Mouse (Mus musculus): ENCODE results near the gene Lypd5. TPM values are rescaled to one million over a fixed set of nuclear protein-coding genes. Genes with fewer than 3 reads are reported as not detected.

The Lypd5 gene
- polyA plus RNA-seq, 1 experiment from 2014 or later = not detected

Small RNA genes lying within 50 kb of the gene (microRNA-seq; reads per million reads assigned to microRNA genes)
- gene Gm27592 = not detected

Other genes with a start within 250 kb of the Lypd5 start
- 6.6 and 7.3 TPM in 2 replicates for gene Zfp112, start 236.9 kb upstream of the Lypd5 start, polyA plus RNA-seq (2016; fragmentation: Nextera tagmentation; extraction: Ambion mirVana)
- gene Zfp235, start 215.0 kb upstream of the Lypd5 start, polyA plus RNA-seq (2016; fragmentation: Nextera tagmentation; extraction: Ambion mirVana) = 14.9 and 18.5 TPM in 2 replicates
- 4.9 and 6.1 TPM in 2 replicates for gene Zfp114, start 174.1 kb upstream of the Lypd5 start, polyA plus RNA-seq (2016; fragmentation: Nextera tagmentation; extraction: Ambion mirVana)
- gene Zfp111, start 137.8 kb upstream of the Lypd5 start, polyA plus RNA-seq (2016; fragmentation: Nextera tagmentation; extraction: Ambion mirVana) = 8.2 and 8.8 TPM in 2 replicates
- 4.3 and 4.4 TPM in 2 replicates for gene Zfp109, start 111.6 kb upstream of the Lypd5 start, polyA plus RNA-seq (2016; fragmentation: Nextera tagmentation; extraction: Ambion mirVana)
- gene Zfp108, start 94.4 kb upstream of the Lypd5 start, polyA plus RNA-seq (2016; fragmentation: Nextera tagmentation; extraction: Ambion mirVana) = 3.3 and 3.7 TPM in 2 replicates
- 7.1 and 7.2 TPM in 2 replicates for gene Zfp93, start 78.8 kb upstream of the Lypd5 start, polyA plus RNA-seq (2016; fragmentation: Nextera tagmentation; extraction: Ambion mirVana)
- gene Zfp61, start 48.0 kb upstream of the Lypd5 start, polyA plus RNA-seq (2016; fragmentation: Nextera tagmentation; extraction: Ambion mirVana) = 41.3 and 43.7 TPM in 2 replicates
- 16.3 and 18.4 TPM in 2 replicates for gene Zfp94, start 32.5 kb upstream of the Lypd5 start, polyA plus RNA-seq (2016; fragmentation: Nextera tagmentation; extraction: Ambion mirVana)
- gene Tescl, start 15.3 kb upstream of the Lypd5 start, polyA plus RNA-seq (2016; fragmentation: Nextera tagmentation; extraction: Ambion mirVana) = not detected in 2 replicates
- gene Kcnn4, start 21.1 kb downstream of the Lypd5 start, polyA plus RNA-seq (2016; fragmentation: Nextera tagmentation; extraction: Ambion mirVana) = 1.7 and 2.3 TPM in 2 replicates
- 29.7 and 30.6 TPM in 2 replicates for gene Smg9, start 50.4 kb downstream of the Lypd5 start, polyA plus RNA-seq (2016; fragmentation: Nextera tagmentation; extraction: Ambion mirVana)
- not detected in 2 replicates for gene Irgc1, start 103.1 kb downstream of the Lypd5 start, polyA plus RNA-seq (2016; fragmentation: Nextera tagmentation; extraction: Ambion mirVana)
- 1.7 and 2.0 TPM in 2 replicates for gene Plaur, start 113.3 kb downstream of the Lypd5 start, polyA plus RNA-seq (2016; fragmentation: Nextera tagmentation; extraction: Ambion mirVana)
- gene Cadm4, start 132.8 kb downstream of the Lypd5 start, polyA plus RNA-seq (2016; fragmentation: Nextera tagmentation; extraction: Ambion mirVana) = 42.8 and 60.0 TPM in 2 replicates
- 172 and 176 TPM in 2 replicates for gene Zfp428, start 157.8 kb downstream of the Lypd5 start, polyA plus RNA-seq (2016; fragmentation: Nextera tagmentation; extraction: Ambion mirVana)
- gene AC161166.1, start 163.3 kb downstream of the Lypd5 start, polyA plus RNA-seq (2016; fragmentation: Nextera tagmentation; extraction: Ambion mirVana) = 1.2 and 1.5 TPM in 2 replicates
- 27.5 and 30.7 TPM in 2 replicates for gene Irgq, start 181.5 kb downstream of the Lypd5 start, polyA plus RNA-seq (2016; fragmentation: Nextera tagmentation; extraction: Ambion mirVana)
- not detected in 2 replicates for gene Pinlyp, start 196.9 kb downstream of the Lypd5 start, polyA plus RNA-seq (2016; fragmentation: Nextera tagmentation; extraction: Ambion mirVana)
- 83.4 and 89.8 TPM in 2 replicates for gene Xrcc1, start 197.1 kb downstream of the Lypd5 start, polyA plus RNA-seq (2016; fragmentation: Nextera tagmentation; extraction: Ambion mirVana)
- 17.2 and 18.7 TPM in 2 replicates for gene Ethe1, start 238.3 kb downstream of the Lypd5 start, polyA plus RNA-seq (2016; fragmentation: Nextera tagmentation; extraction: Ambion mirVana)
- gene Zfp575, start 238.4 kb downstream of the Lypd5 start, polyA plus RNA-seq (2016; fragmentation: Nextera tagmentation; extraction: Ambion mirVana) = 4.3 and 4.5 TPM in 2 replicates